Mouse (Mus musculus) CH12.LX (cell line): Measurements from ENCODE around the gene Proser2. TPM values are rescaled to one million over a fixed set of nuclear protein-coding genes. Genes with fewer than 3 reads are reported as not detected.

Experiments
- DNase-seq: peaks from one replicate; pipeline ENCODE4 v3.0.0-alpha.2; 2013; ENCODE audit errors: extremely low read depth
- H3K27ac ChIP-seq: 2 replicates; pipeline ENCODE4 v1.5.1; 2012; ENCODE audit warnings: low read depth, mild to moderate bottlenecking, control low read depth, moderate library complexity; ENCODE audit not compliant: insufficient read depth
- H3K27me3 ChIP-seq: replicated peaks from 2 replicates; pipeline ENCODE3; 2012; ENCODE audit warnings: inconsistent platforms
- H3K36me3 ChIP-seq, 2 experiments: replicated peaks in 1 of 2; 2 replicates each; pipeline versions ENCODE3 to v1.6.1; 2012; ENCODE audit warnings: inconsistent platforms in 1 of 2, low read length in 1 of 2, mild to moderate bottlenecking in 1 of 2, mixed read lengths in 1 of 2, moderate library complexity in 1 of 2; ENCODE audit not compliant: control insufficient read depth in 1 of 2, insufficient read depth in 1 of 2
- H3K4me1 ChIP-seq, 2 experiments: 2 replicates each; pipeline ENCODE4 v1.6.1; 2012; ENCODE audit warnings: inconsistent platforms in 1 of 2, moderate library complexity in 1 of 2; ENCODE audit not compliant: insufficient read depth in 2 of 2, control insufficient read depth in 1 of 2
- H3K4me2 ChIP-seq: 2 replicates; pipeline ENCODE4 v1.6.1; 2012; ENCODE audit warnings: low read depth, mild to moderate bottlenecking, control low read depth; ENCODE audit not compliant: poor library complexity, insufficient read depth, severe bottlenecking
- H3K4me3 ChIP-seq, 3 experiments: fragments of 150-350 bp in 1 of 3; sonication (generic) in 1 of 3; replicated peaks in 1 of 3; 2 replicates each; pipeline versions ENCODE3 to v1.5.1; 2011 to 2012; ENCODE audit warnings: low read depth in 2 of 3, low read length in 2 of 3, mild to moderate bottlenecking in 2 of 3, moderate library complexity in 2 of 3, control low read depth in 1 of 3, improper control_type of control experiment in 1 of 3, inconsistent platforms in 1 of 3, mixed read lengths in 1 of 3; ENCODE audit not compliant: poor library complexity in 1 of 3
- H3K79me2 ChIP-seq: replicated peaks from 2 replicates; pipeline ENCODE4 v1.6.1; 2012; ENCODE audit warnings: mild to moderate bottlenecking, moderate library complexity; ENCODE audit not compliant: control insufficient read depth, poor library complexity, insufficient read depth, severe bottlenecking; ENCODE audit errors: extremely low read depth
- H3K9ac ChIP-seq: 2 replicates; pipeline ENCODE4 v1.6.1; 2012; ENCODE audit warnings: low read depth, mild to moderate bottlenecking, control low read depth, moderate library complexity; ENCODE audit not compliant: insufficient read depth
- H3K9me3 ChIP-seq: replicated peaks from 2 replicates; pipeline ENCODE3; 2012; ENCODE audit warnings: low read length, inconsistent platforms, mixed read lengths
- CHD1 ChIP-seq: IDR thresholded peaks from 2 replicates; pipeline ENCODE4 v1.6.1; 2012; ENCODE audit warnings: low read depth, low read length, improper control_type of control experiment, inconsistent platforms
- CHD2 ChIP-seq: IDR thresholded peaks from 2 replicates; pipeline ENCODE4 v1.6.1; 2011; ENCODE audit warnings: low read length, improper control_type of control experiment
- E2F4 ChIP-seq: IDR thresholded peaks from 2 replicates; pipeline ENCODE4 v1.6.1; 2011; ENCODE audit warnings: low read depth, low read length, improper control_type of control experiment; ENCODE audit not compliant: insufficient replicate concordance
- ELF1 ChIP-seq: IDR thresholded peaks from 2 replicates; pipeline ENCODE4 v1.6.1; 2014; ENCODE audit warnings: low read depth, mild to moderate bottlenecking, inconsistent platforms, low read length, improper control_type of control experiment
- EP300 ChIP-seq: IDR thresholded peaks from 2 replicates; pipeline ENCODE4 v1.6.1; 2011; ENCODE audit warnings: low read length, improper control_type of control experiment
- HCFC1 ChIP-seq: IDR thresholded peaks from 2 replicates; pipeline ENCODE4 v1.6.1; 2012; ENCODE audit warnings: low read depth, mild to moderate bottlenecking, inconsistent platforms, low read length, improper control_type of control experiment
- IRF4 ChIP-seq: IDR thresholded peaks from 2 replicates; pipeline ENCODE4 v1.6.1; 2014; ENCODE audit warnings: low read depth, mild to moderate bottlenecking, inconsistent platforms, low read length, improper control_type of control experiment
- JUN ChIP-seq: IDR thresholded peaks from 2 replicates; pipeline ENCODE4 v1.6.1; 2011; ENCODE audit warnings: low read depth, mild to moderate bottlenecking, low read length, improper control_type of control experiment, moderate library complexity; ENCODE audit not compliant: insufficient read depth
- KAT2A ChIP-seq: IDR thresholded peaks from 2 replicates; pipeline ENCODE4 v1.6.1; 2012; ENCODE audit warnings: low read length, improper control_type of control experiment, inconsistent platforms; ENCODE audit not compliant: insufficient replicate concordance
- MAZ ChIP-seq: IDR thresholded peaks from 2 replicates; pipeline ENCODE4 v1.6.1; 2012; ENCODE audit warnings: low read depth, mild to moderate bottlenecking, inconsistent platforms, low read length, improper control_type of control experiment, moderate library complexity
- MXI1 ChIP-seq: IDR thresholded peaks from 2 replicates; pipeline ENCODE4 v1.6.1; 2011; ENCODE audit warnings: mild to moderate bottlenecking, low read depth, low read length, improper control_type of control experiment
- MYC ChIP-seq: IDR thresholded peaks from 2 replicates; pipeline ENCODE4 v1.6.1; 2011; ENCODE audit warnings: low read depth, mild to moderate bottlenecking, improper control_type of control experiment, low read length
- NELFE ChIP-seq: IDR thresholded peaks from 2 replicates; pipeline ENCODE4 v1.6.1; 2011; ENCODE audit warnings: low read depth, low read length, improper control_type of control experiment
- NRF1 ChIP-seq: IDR thresholded peaks from 2 replicates; pipeline ENCODE4 v1.6.1; 2014; ENCODE audit warnings: low read depth, mild to moderate bottlenecking, inconsistent platforms, low read length, improper control_type of control experiment, moderate library complexity
- PAX5 ChIP-seq: IDR thresholded peaks from 2 replicates; pipeline ENCODE4 v1.6.1; 2012; ENCODE audit warnings: low read length, inconsistent platforms, mixed read lengths
- POLR2AphosphoS2 ChIP-seq: IDR thresholded peaks from 2 replicates; pipeline ENCODE4 v1.6.1; 2011; ENCODE audit warnings: low read depth, low read length, improper control_type of control experiment
- RAD21 ChIP-seq: IDR thresholded peaks from 2 replicates; pipeline ENCODE4 v1.6.1; 2011; ENCODE audit warnings: low read depth, mild to moderate bottlenecking, low read length, improper control_type of control experiment, moderate library complexity
- SIN3A ChIP-seq: IDR thresholded peaks from 2 replicates; pipeline ENCODE4 v1.6.1; 2012; ENCODE audit warnings: low read length, improper control_type of control experiment, inconsistent platforms
- TBP ChIP-seq: conservative IDR thresholded peaks from 2 replicates; pipeline ENCODE4 v1.6.1; 2011; ENCODE audit warnings: low read depth, low read length, improper control_type of control experiment
- UBTF ChIP-seq: IDR thresholded peaks from 2 replicates; pipeline ENCODE4 v1.6.1; 2012; ENCODE audit warnings: low read depth, mild to moderate bottlenecking, inconsistent platforms, low read length, improper control_type of control experiment, moderate library complexity
- USF1 ChIP-seq: IDR thresholded peaks from 2 replicates; pipeline ENCODE4 v1.6.1; 2014; ENCODE audit warnings: low read depth, mild to moderate bottlenecking, inconsistent platforms, low read length, improper control_type of control experiment
- USF2 ChIP-seq: conservative IDR thresholded peaks from 2 replicates; pipeline ENCODE4 v1.6.1; 2011; ENCODE audit warnings: low read depth, low read length, improper control_type of control experiment
- ZC3H11A ChIP-seq: IDR thresholded peaks from 2 replicates; pipeline ENCODE4 v1.6.1; 2012; ENCODE audit warnings: low read depth, mild to moderate bottlenecking, inconsistent platforms, low read length, improper control_type of control experiment
- ZKSCAN1 ChIP-seq: IDR thresholded peaks from 2 replicates; pipeline ENCODE4 v1.6.1; 2012; ENCODE audit warnings: low read depth, inconsistent platforms, low read length, improper control_type of control experiment, borderline replicate concordance
- ZMIZ1 ChIP-seq: IDR thresholded peaks from 2 replicates; pipeline ENCODE4 v1.6.1; 2012; ENCODE audit warnings: low read depth, mild to moderate bottlenecking, inconsistent platforms, low read length, improper control_type of control experiment
- ZNF384 ChIP-seq: IDR thresholded peaks from 2 replicates; pipeline ENCODE4 v1.6.1; 2012; ENCODE audit warnings: low read depth, low read length, improper control_type of control experiment, inconsistent platforms
- dilution Hi-C: fragments of 300-500 bp; cut with MboI; formaldehyde crosslinking; loops from 2 replicates; pipeline ENCODE4 v1.14.3; 2020; ENCODE audit warnings: low sequenced_read_pairs; ENCODE audit not compliant: extremely low pct_unique_long_range_greater_than_20kb, extremely low pct_ligation_motif_present
- in situ Hi-C: fragments of 300-500 bp; cut with MboI; formaldehyde crosslinking; loops from 3 replicates; pipeline ENCODE4 v1.14.3; 2019; ENCODE audit warnings: low sequenced_read_pairs, low pct_ligation_motif_present, low pct_unique_long_range_greater_than_20kb, mixed read lengths
- polyA plus RNA-seq: library from polyadenylated mRNA; unstranded; fragments of >175 nt; gene quantifications from 2 replicates; pipeline ENCODE4 v1.2.1, GENCODE M21; 2012; ENCODE audit warnings: low read depth; ENCODE audit not compliant: insufficient read length
- total RNA-seq, 2 experiments: library from RNA; depleted of rRNA; stranded (reverse); fragments of 300-350 nt in 1 of 2; fragments of >200 nt in 1 of 2; gene quantifications; 2 replicates each; pipeline ENCODE4 v1.2.3; 2012 to 2014

Gene Proser2
- total and polyA plus RNA-seq, 3 experiments: 0.29 to 2.1 TPM; not detected in 1

DNA sequence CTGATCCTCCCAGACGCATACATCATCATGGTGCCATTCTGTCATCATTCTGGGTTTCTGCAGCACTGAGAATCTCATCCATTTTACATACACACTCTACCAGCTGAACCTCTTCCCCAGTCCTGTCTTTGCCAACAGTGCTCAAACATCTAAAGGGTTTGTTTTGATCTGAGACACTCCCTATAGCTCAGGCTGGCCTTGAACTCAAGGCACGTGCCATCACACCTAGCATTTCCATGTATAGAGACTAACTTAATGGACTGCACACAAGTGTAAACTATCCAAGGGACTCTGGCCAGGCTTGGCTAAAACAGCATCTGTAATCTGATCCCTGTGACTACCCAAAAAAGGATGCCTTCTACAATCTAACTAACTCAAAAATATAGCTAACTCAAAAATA is 70.7 kb downstream of the Proser2 start:
- no peak overlapping the region for H3K27ac ChIP-seq
- no peak for DNase-seq
- no peaks in the 10 kb centered on the region for H3K79me2 ChIP-seq
- no peak overlapping the region for H3K4me2 ChIP-seq
- H3K4me1 ChIP-seq: no peaks in the 10 kb centered on the region
- H3K27me3 ChIP-seq: no peaks in the 10 kb centered on the region
- peaks cover 14 to 33% of the 10 kb centered on the region in 2 experiments for H3K36me3 ChIP-seq
- no peak overlapping the region for H3K9ac ChIP-seq
- in situ Hi-C loops (no loop called here), dilution Hi-C loops (no loop called here)
- TF ChIP-seq EP300 (no peak), PAX5 (no peak), CHD1 (no peak), CHD2 (no peak), POLR2AphosphoS2 (no peak), IRF4 (no peak), MYC (no peak), NELFE (no peak), JUN (no peak), TBP (no peak), ZMIZ1 (no peak), HCFC1 (no peak), E2F4 (no peak), USF1 (no peak), RAD21 (no peak), ZKSCAN1 (no peak), ZNF384 (no peak), NRF1 (no peak), MXI1 (no peak)
- no peak overlapping the region for H3K4me3 ChIP-seq
- H3K9me3 ChIP-seq: no peaks in the 10 kb centered on the region

DNA sequence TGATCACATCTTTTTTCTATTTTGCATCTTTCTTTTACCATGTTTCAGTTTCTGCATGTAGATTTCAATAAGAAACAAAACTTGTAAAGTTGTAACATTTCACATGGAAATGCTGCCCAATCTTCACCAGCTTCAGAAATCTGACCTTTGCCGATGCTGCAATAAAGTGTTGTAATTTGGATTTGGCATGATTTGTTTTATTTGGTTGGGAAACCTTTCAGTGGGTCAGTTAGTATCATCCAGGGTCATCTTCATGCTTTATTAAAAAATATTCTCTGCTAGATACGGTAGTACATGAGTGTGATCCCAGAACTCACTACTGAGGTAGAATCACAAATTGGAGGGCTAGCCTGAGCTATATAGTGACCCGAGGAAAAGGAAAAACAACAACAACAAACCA is 73.5 kb downstream of the Proser2 start:
- in situ Hi-C loops: no loop called here
- TF ChIP-seq ELF1 (no peak), ZNF384 (no peak), MYC (no peak), KAT2A (no peak), EP300 (no peak), UBTF (no peak), SIN3A (no peak), USF1 (no peak), MAZ (no peak), IRF4 (no peak), ZC3H11A (no peak), JUN (no peak), E2F4 (no peak), USF2 (no peak)
- dilution Hi-C loops: no loop called here

More for the DNA sequence above, 73.5 kb downstream of the Proser2 start:
- no peak overlapping the region for H3K4me3 ChIP-seq
- DNase-seq: no peak
- peaks cover 30 to 55% of the 10 kb centered on the region in 2 experiments for H3K36me3 ChIP-seq
- H3K27ac ChIP-seq: no peak overlapping the region
- no peaks in the 10 kb centered on the region for H3K79me2 ChIP-seq
- H3K4me1 ChIP-seq: no peaks in the 10 kb centered on the region
- no peak overlapping the region for H3K4me2 ChIP-seq
- no peaks in the 10 kb centered on the region for H3K9me3 ChIP-seq
- H3K27me3 ChIP-seq: no peaks in the 10 kb centered on the region
- H3K9ac ChIP-seq: no peak overlapping the region
